Mouse (Mus musculus) right cerebral cortex, adult 18-20 months (tissue): ENCODE data around the gene Rab8b.
"Not testable (repeated sequence)": the region's sequence is repeated elsewhere in the genome, so short reads cannot be mapped to it uniquely, and the experiment has no call there.

Experiments used
- DNase-seq: peaks from one replicate; pipeline ENCODE4 v3.0.0; 2022; ENCODE audit warnings: mixed read lengths

Rab8b gene

GRCm38 (mm10) chr9:66834318-66835096, 85.0 kb downstream of the Rab8b start, which contains the start of gene Aph1c:
Gene Aph1c, minus strand, starts transcription at chr9:66834726.
- DNase-seq: peak; percentile 100

- DNase-seq: no peak
Measured at GRCm38 (mm10) chr9:66833851-66834250, 85.6 kb downstream of the Rab8b start.

GRCm38 (mm10) chr9:66832366-66832908, 87.0 kb downstream of the Rab8b start:
- no peak for DNase-seq

GRCm38 (mm10) chr9:66825990-66826389, 93.5 kb downstream of the Rab8b start:
- peak; percentile 30 for DNase-seq

- DNase-seq: not testable (repeated sequence)
Measured at GRCm38 (mm10) chr9:66822255-66822654, 97.2 kb downstream of the Rab8b start.

GRCm38 (mm10) chr9:66820996-66821395, 98.5 kb downstream of the Rab8b start:
- DNase-seq: no peak

- no peak for DNase-seq
Measured at GRCm38 (mm10) chr9:66813392-66813791, 106.1 kb downstream of the Rab8b start.

- not testable (repeated sequence) for DNase-seq
Measured at GRCm38 (mm10) chr9:66805951-66806350, 113.5 kb downstream of the Rab8b start.

GRCm38 (mm10) chr9:66801947-66802346, 117.5 kb downstream of the Rab8b start:
- no peak for DNase-seq

- DNase-seq: no peak
Measured at GRCm38 (mm10) chr9:66796739-66797138, 122.7 kb downstream of the Rab8b start, which contains the start of gene Gm10647. Gene Gm10647, plus strand, starts transcription at chr9:66797039.

- DNase-seq: peak; percentile 97
Measured at GRCm38 (mm10) chr9:66795464-66796324, 123.8 kb downstream of the Rab8b start, which contains the start of gene Aph1b. Gene Aph1b, minus strand, starts transcription at chr9:66795490.

GRCm38 (mm10) chr9:66794629-66795463, 124.6 kb downstream of the Rab8b start:
- DNase-seq: no peak
